Mouse (Mus musculus): ENCODE measurements around the gene Wwc1. TPM values are rescaled to one million over a fixed set of nuclear protein-coding genes. Genes with fewer than 3 reads are reported as not detected.

The Wwc1 gene
- polyA plus RNA-seq, 1 experiment from 2014 or later, result 4.1 TPM

DNA sequence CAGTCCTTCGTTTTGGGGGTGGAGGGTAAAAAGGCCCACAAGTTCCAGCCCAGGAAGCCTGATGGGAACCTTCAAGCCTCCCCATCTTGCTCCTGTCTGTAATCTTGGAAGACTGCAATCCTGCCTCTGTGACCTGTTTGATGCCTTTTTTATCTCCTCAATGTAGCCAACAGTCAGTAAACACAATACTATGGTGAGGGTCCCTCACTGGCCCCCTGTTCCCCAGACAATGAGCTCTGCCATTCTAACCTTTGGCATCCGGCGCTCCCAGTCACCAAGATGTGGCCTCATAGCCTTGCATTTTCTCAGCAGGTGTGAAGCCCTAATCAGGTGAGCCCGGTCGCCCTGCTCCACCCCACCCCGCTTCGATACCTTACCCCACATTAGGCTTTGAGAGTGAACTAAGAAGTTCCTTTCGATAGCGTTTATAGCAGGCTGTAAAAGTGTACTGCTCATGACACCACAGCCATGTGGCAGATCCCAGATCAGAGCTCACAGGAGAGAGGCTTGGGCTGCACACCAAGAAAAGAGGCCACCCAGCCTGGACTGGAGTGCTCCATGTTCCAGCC is 16.3 kb downstream of the Wwc1 start:
- H3K36me3 ChIP-seq (ENCODE audit: control insufficient read depth, insufficient read depth, low read length), result no peaks in the 10 kb centered on the region
- no peak overlapping the region for H3K9ac ChIP-seq (ENCODE audit: low read depth, low read length)
- no peak overlapping the region for H3K4me3 ChIP-seq (ENCODE audit: low read depth, low read length)
- H3K27me3 ChIP-seq (replicated peaks; ENCODE audit: control insufficient read depth, insufficient read depth, low read length), result no peaks in the 10 kb centered on the region
- no peak for DNase-seq (ENCODE audit: low spot score)
- WGBS, result 80% methylated on average over 9 of the region's 9 CpGs
- no peaks in the 10 kb centered on the region for H3K9me3 ChIP-seq (ENCODE audit: control insufficient read depth, low read length)
- H3K4me1 ChIP-seq (ENCODE audit: control insufficient read depth, insufficient read depth, low read length), result no peaks in the 10 kb centered on the region
- H3K4me2 ChIP-seq (ENCODE audit: low read depth, low read length), result no peak overlapping the region
- no peak overlapping the region for H3K27ac ChIP-seq (replicated peaks; ENCODE audit: low read depth, low read length)
- ATAC-seq (ENCODE audit: low read depth), result no peak

DNA sequence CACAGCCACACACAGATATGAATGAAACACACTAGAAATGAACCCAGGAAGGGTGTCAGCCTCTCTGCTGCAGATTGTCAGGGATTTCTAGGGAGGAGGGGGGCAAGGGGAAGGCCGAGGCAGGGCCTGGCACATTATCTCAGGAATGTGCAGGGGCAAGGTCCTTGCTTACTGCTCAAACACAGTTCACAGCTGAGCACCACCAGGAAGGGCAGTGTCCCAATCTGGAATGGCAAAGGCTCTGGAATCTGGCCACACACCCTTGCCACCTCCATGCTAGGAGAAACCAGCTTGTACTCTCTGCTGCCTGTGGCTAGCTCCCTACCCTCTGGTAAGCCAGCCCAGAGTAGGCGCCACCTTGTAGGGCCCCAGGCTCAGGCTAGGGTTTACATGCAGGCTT is 16.8 kb downstream of the Wwc1 start:
- Histone ChIP-seq H3K27ac (replicated peaks; ENCODE audit: low read depth, low read length) (no peak overlapping the region), H3K9ac (ENCODE audit: low read depth, low read length) (no peak overlapping the region), H3K27me3 (replicated peaks; ENCODE audit: control insufficient read depth, insufficient read depth, low read length) (no peaks in the 10 kb centered on the region), H3K9me3 (ENCODE audit: control insufficient read depth, low read length) (no peaks in the 10 kb centered on the region), H3K36me3 (ENCODE audit: control insufficient read depth, insufficient read depth, low read length) (no peaks in the 10 kb centered on the region), H3K4me3 (ENCODE audit: low read depth, low read length) (no peak overlapping the region), H3K4me1 (ENCODE audit: control insufficient read depth, insufficient read depth, low read length) (no peaks in the 10 kb centered on the region), H3K4me2 (ENCODE audit: low read depth, low read length) (no peak overlapping the region)
- WGBS, result 56% methylated on average over 2 of the region's 2 CpGs
- ATAC-seq (ENCODE audit: low read depth), result no peak
- no peak for DNase-seq (ENCODE audit: low spot score)

DNA sequence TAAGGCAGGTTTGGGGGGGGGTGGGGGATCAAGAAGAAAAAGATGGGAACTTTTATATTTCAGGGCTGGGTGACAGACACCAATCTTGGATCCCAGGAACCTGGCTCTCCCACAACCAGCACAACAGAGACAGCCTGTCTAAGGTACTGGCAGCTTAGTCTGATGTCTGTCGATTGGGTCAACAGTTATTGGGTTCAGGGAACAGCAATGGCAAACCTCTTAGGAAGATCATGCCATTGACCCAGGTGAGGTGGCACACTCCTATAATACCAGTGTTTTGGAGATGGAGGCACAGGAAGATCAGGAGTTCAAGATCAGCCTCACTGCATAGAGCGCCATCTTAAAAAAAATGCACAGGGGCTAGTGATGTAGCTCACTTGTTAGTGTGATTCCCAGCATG is 17.9 kb downstream of the Wwc1 start:
- Histone ChIP-seq H3K36me3 (ENCODE audit: control insufficient read depth, insufficient read depth, low read length) (no peaks in the 10 kb centered on the region), H3K4me3 (ENCODE audit: low read depth, low read length) (no peak overlapping the region), H3K9me3 (ENCODE audit: control insufficient read depth, low read length) (no peaks in the 10 kb centered on the region), H3K9ac (ENCODE audit: low read depth, low read length) (no peak overlapping the region), H3K4me1 (ENCODE audit: control insufficient read depth, insufficient read depth, low read length) (no peaks in the 10 kb centered on the region), H3K4me2 (ENCODE audit: low read depth, low read length) (no peak overlapping the region), H3K27ac (replicated peaks; ENCODE audit: low read depth, low read length) (no peak overlapping the region), H3K27me3 (replicated peaks; ENCODE audit: control insufficient read depth, insufficient read depth, low read length) (no peaks in the 10 kb centered on the region)
- no peak for ATAC-seq (ENCODE audit: low read depth)
- no peak for DNase-seq (ENCODE audit: low spot score)
- WGBS, result 88% methylated on average over 2 of the region's 2 CpGs

DNA sequence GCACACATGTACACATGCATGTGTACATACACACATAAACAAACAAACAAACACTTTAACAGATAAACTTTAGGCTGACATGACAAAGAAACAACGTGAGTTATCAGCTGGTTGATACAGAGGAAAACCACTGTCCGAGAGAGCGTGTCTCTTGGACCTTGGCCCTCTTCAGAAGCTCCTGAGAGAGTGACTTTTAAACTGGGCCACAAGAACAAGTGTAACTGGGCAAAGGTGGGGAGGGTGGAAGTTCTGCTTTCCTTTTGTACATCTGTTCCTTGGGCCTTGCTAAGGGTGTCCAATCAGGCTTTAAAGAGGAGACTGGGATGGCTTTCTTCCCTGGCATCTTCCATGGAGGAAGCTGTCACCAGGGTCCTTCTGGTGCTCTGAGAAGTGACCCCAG is 21.1 kb downstream of the Wwc1 start:
- Histone ChIP-seq H3K9ac (ENCODE audit: low read depth, low read length) (no peak overlapping the region), H3K4me1 (ENCODE audit: control insufficient read depth, insufficient read depth, low read length) (no peaks in the 10 kb centered on the region), H3K27ac (replicated peaks; ENCODE audit: low read depth, low read length) (no peak overlapping the region), H3K9me3 (ENCODE audit: control insufficient read depth, low read length) (no peaks in the 10 kb centered on the region), H3K36me3 (ENCODE audit: control insufficient read depth, insufficient read depth, low read length) (no peaks in the 10 kb centered on the region), H3K4me3 (ENCODE audit: low read depth, low read length) (no peak overlapping the region), H3K4me2 (ENCODE audit: low read depth, low read length) (no peak overlapping the region), H3K27me3 (replicated peaks; ENCODE audit: control insufficient read depth, insufficient read depth, low read length) (no peaks in the 10 kb centered on the region)
- DNase-seq (ENCODE audit: low spot score), result no peak
- no peak for ATAC-seq (ENCODE audit: low read depth)
- WGBS, result 89% methylated on average over 3 of the region's 3 CpGs

DNA sequence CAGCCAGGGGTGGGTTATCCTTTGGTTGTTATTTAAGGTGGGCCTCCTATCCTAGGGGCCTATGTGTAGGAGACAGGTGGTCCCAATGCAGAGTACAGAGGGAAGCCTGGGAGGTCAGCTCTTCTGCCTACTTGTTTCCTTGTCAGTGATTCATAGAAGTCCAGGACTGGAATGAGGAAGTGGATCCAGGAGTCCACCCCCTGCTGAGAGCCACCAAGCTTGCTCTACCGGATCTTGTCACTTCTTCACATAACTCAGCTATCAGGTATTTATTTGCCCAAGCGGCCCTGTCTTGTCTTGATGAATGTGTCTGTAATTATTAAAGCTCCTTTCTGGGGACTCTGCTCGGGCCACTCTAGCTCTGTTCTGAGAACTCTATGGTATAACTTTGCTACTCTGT is 24.8 kb downstream of the Wwc1 start:
- ATAC-seq (ENCODE audit: low read depth) (peak; percentile 47; the same call in 1 of the 2 replicates), DNase-seq (ENCODE audit: low spot score) (peak; percentile 63)
- Histone ChIP-seq H3K4me1 (ENCODE audit: control insufficient read depth, insufficient read depth, low read length) (no peaks in the 10 kb centered on the region), H3K36me3 (ENCODE audit: control insufficient read depth, insufficient read depth, low read length) (no peaks in the 10 kb centered on the region), H3K27ac (replicated peaks; ENCODE audit: low read depth, low read length) (no peak overlapping the region; the same call in 1 of the 2 replicates), H3K9me3 (ENCODE audit: control insufficient read depth, low read length) (no peaks in the 10 kb centered on the region), H3K9ac (ENCODE audit: low read depth, low read length) (no peak overlapping the region), H3K4me2 (ENCODE audit: low read depth, low read length) (no peak overlapping the region), H3K4me3 (ENCODE audit: low read depth, low read length) (no peak overlapping the region), H3K27me3 (replicated peaks; ENCODE audit: control insufficient read depth, insufficient read depth, low read length) (no peaks in the 10 kb centered on the region)
- WGBS, result 54% methylated on average over 3 of the region's 3 CpGs

DNA sequence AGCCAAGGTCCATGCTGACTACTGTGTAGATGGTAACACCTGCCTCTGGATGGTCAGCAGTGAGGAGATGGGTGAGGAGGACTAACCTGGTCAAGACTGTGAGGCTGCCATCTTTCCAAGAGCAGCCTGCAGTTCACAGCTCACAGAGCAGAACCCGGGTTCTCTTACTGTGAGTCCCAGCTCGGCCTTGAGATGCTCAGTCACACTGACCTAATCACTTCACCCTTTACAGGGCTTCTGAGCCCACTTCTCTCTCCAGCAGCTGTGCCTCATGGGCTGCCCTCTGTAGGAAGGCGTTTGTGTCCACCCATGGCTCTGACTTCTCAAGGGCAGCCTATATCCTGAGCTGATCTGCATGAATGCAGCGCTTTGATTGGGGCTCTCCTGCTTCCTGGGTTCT is 27.1 kb downstream of the Wwc1 start:
- H3K9ac ChIP-seq (ENCODE audit: low read depth, low read length), result no peak overlapping the region
- WGBS, result 84% methylated on average over 4 of the region's 4 CpGs
- H3K4me1 ChIP-seq (ENCODE audit: control insufficient read depth, insufficient read depth, low read length), result peaks cover 7% of the 10 kb centered on the region; the same call in 1 of the 2 replicates
- no peak overlapping the region for H3K4me3 ChIP-seq (ENCODE audit: low read depth, low read length)
- DNase-seq (ENCODE audit: low spot score) (no peak), ATAC-seq (ENCODE audit: low read depth) (no peak)
- H3K4me2 ChIP-seq (ENCODE audit: low read depth, low read length), result no peak overlapping the region
- no peaks in the 10 kb centered on the region for H3K9me3 ChIP-seq (ENCODE audit: control insufficient read depth, low read length)
- no peaks in the 10 kb centered on the region for H3K27me3 ChIP-seq (replicated peaks; ENCODE audit: control insufficient read depth, insufficient read depth, low read length)
- H3K27ac ChIP-seq (replicated peaks; ENCODE audit: low read depth, low read length), result no peak overlapping the region
- no peaks in the 10 kb centered on the region for H3K36me3 ChIP-seq (ENCODE audit: control insufficient read depth, insufficient read depth, low read length)

DNA sequence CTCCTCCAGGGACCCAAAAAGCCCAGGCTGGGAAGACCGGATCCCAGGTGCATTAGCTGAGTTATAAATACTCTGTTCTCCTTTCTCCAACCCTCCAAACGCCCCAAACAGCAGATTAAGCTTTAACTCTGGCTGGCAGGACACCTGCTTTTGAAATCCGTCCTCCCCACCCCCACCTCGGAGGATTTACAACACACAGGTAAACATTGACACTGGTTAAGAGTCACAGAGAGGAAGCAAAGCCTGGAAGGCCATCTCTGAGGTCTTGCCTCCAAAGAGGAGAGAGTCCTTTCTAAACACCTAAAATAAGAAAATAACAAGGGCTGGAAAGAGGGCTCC is 28.6 kb downstream of the Wwc1 start:
- H3K27ac ChIP-seq (replicated peaks; ENCODE audit: low read depth, low read length), result no peak overlapping the region
- no peak overlapping the region for H3K4me2 ChIP-seq (ENCODE audit: low read depth, low read length)
- no peak overlapping the region for H3K9ac ChIP-seq (ENCODE audit: low read depth, low read length)
- no peaks in the 10 kb centered on the region for H3K9me3 ChIP-seq (ENCODE audit: control insufficient read depth, low read length)
- no peak overlapping the region for H3K4me3 ChIP-seq (ENCODE audit: low read depth, low read length)
- no peak for DNase-seq (ENCODE audit: low spot score)
- no peaks in the 10 kb centered on the region for H3K36me3 ChIP-seq (ENCODE audit: control insufficient read depth, insufficient read depth, low read length)
- ATAC-seq (ENCODE audit: low read depth), result no peak
- H3K4me1 ChIP-seq (ENCODE audit: control insufficient read depth, insufficient read depth, low read length), result peaks cover 9% of the 10 kb centered on the region; the same call in 1 of the 2 replicates
- WGBS, result 48% methylated on average over 4 of the region's 4 CpGs
- no peaks in the 10 kb centered on the region for H3K27me3 ChIP-seq (replicated peaks; ENCODE audit: control insufficient read depth, insufficient read depth, low read length)

DNA sequence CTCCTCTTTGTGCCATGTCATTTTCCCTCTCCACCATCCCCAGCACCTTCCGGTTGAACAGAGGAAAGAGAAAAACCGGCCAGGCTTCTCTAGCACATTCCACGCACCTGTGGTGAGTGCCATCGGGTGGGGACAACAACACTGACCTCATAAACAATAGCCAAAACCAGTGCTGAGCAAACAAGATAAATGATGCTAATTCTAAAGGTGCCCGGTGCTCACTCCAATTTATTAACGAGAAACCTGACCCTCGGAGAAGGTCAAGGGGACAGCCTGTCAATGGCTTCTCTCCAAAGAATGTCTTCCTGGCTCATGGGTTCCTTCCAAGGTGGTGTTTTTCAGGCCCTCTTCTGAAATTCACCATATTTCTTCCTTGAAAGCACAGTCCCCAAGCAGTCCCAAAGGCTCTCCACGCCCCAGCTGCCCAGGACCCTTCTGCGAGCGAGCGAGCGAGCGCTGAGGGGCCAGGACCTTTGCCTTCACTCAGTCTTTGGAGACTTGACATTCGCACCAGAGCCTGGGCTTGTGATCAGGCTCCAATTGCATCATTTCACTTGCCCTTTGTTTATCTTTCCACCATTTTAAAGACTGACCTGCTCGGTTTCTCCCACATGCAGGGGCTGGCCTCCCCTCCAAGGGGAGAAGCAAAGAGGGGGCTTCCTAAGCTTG is 29.1 kb downstream of the Wwc1 start:
- Histone ChIP-seq H3K9me3 (ENCODE audit: control insufficient read depth, low read length) (no peaks in the 10 kb centered on the region), H3K4me2 (ENCODE audit: low read depth, low read length) (no peak overlapping the region), H3K4me1 (ENCODE audit: control insufficient read depth, insufficient read depth, low read length) (peaks cover 9% of the 10 kb centered on the region; the same call in 1 of the 2 replicates), H3K27me3 (replicated peaks; ENCODE audit: control insufficient read depth, insufficient read depth, low read length) (no peaks in the 10 kb centered on the region), H3K4me3 (ENCODE audit: low read depth, low read length) (no peak overlapping the region), H3K9ac (ENCODE audit: low read depth, low read length) (no peak overlapping the region), H3K36me3 (ENCODE audit: control insufficient read depth, insufficient read depth, low read length) (no peaks in the 10 kb centered on the region), H3K27ac (replicated peaks; ENCODE audit: low read depth, low read length) (no peak overlapping the region)
- DNase-seq (ENCODE audit: low spot score) (no peak), ATAC-seq (ENCODE audit: low read depth) (no peak)
- 78% methylated on average over 15 of the region's 15 CpGs for WGBS

DNA sequence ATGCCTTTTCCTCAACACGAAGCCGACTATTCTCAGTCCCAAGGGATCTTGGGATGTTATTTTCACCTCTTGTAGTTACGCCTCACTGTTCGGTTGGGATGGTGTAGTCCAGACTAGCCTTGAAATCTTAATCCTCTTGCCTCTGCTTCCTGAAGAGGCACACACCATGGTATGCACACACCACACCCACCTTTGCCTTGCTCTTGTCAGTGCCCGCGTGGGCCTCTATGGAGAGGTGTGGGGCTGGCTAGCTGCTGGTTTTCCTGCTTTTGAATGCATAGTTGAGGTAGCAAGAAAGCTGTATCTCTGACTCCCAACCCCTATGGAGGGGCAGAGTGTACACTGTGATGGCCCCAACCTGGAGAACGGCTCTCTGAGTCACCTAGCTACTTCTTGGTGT is 29.9 kb downstream of the Wwc1 start:
- Histone ChIP-seq H3K27me3 (replicated peaks; ENCODE audit: control insufficient read depth, insufficient read depth, low read length) (no peaks in the 10 kb centered on the region), H3K4me2 (ENCODE audit: low read depth, low read length) (no peak overlapping the region), H3K4me1 (ENCODE audit: control insufficient read depth, insufficient read depth, low read length) (peaks cover 9% of the 10 kb centered on the region; the same call in 1 of the 2 replicates), H3K4me3 (ENCODE audit: low read depth, low read length) (no peak overlapping the region), H3K9ac (ENCODE audit: low read depth, low read length) (no peak overlapping the region), H3K36me3 (ENCODE audit: control insufficient read depth, insufficient read depth, low read length) (no peaks in the 10 kb centered on the region), H3K27ac (replicated peaks; ENCODE audit: low read depth, low read length) (no peak overlapping the region), H3K9me3 (ENCODE audit: control insufficient read depth, low read length) (no peaks in the 10 kb centered on the region)
- DNase-seq (ENCODE audit: low spot score), result no peak
- 56% methylated on average over 7 of the region's 7 CpGs for WGBS
- ATAC-seq (ENCODE audit: low read depth), result peak; percentile 60

Measured in embryonic facial prominence, embryonic 14.5 days (tissue).